Mouse (Mus musculus): ENCODE data around the gene Heatr4. TPM values are rescaled to one million over a fixed set of nuclear protein-coding genes. Genes with fewer than 3 reads are reported as not detected.

Heatr4 gene
- total RNA-seq, 2 experiments from 2014 or later: not detected

Other genes with a start within 250 kb of the Heatr4 start
- gene Papln, start 221.2 kb downstream of the Heatr4 start, total RNA-seq (2021): 1 to 10 TPM; 8.5 to 8.9 TPM
- gene Numb, start 62.9 kb downstream of the Heatr4 start, total RNA-seq (2021): 10 to 100 TPM; 69.9 to 76.2 TPM
- gene Riox1, start 34.2 kb downstream of the Heatr4 start, total RNA-seq (2021): 10 to 100 TPM; 18.0 to 20.1 TPM
- gene Acot2, start 3.0 kb upstream of the Heatr4 start, total RNA-seq (2021): 10 to 100 TPM in 1 of 2 experiments, 1 to 10 TPM in 1; 9.9 to 10.9 TPM
- gene Acot1, start 24.6 kb upstream of the Heatr4 start, total RNA-seq (2021): 10 to 100 TPM; 15.4 to 17.8 TPM
- 1 to 10 TPM; 2.4 to 2.7 TPM for gene Acot4, start 53.5 kb upstream of the Heatr4 start, total RNA-seq (2021)
- 1 to 10 TPM in 1 of 2 experiments, not detected in 1; 1.5 TPM for gene Gm49366, start 54.1 kb upstream of the Heatr4 start, total RNA-seq (2021)
- gene Acot3, start 67.3 kb upstream of the Heatr4 start, total RNA-seq (2021): 1 to 10 TPM; 3.0 to 3.8 TPM
- gene Acot5, start 84.5 kb upstream of the Heatr4 start, total RNA-seq (2021): 1 to 10 TPM; 5.7 to 6.6 TPM
- gene Acot6, start 115.8 kb upstream of the Heatr4 start, total RNA-seq (2021): 1 to 10 TPM; 4.3 TPM
- 10 to 100 TPM; 90.2 to 94.7 TPM for gene Dnal1, start 129.5 kb upstream of the Heatr4 start, total RNA-seq (2021)
- 1 to 10 TPM; 4.2 to 6.9 TPM for gene Pnma1, start 163.6 kb upstream of the Heatr4 start, total RNA-seq (2021)
- gene Elmsan1, start 234.0 kb upstream of the Heatr4 start, total RNA-seq (2021): 10 to 100 TPM; 18.2 to 19.8 TPM